Mouse (Mus musculus) thymus, adult 18-20 months (tissue): ENCODE results near the gene Gga1.
"Not testable (repeated sequence)": the region's sequence is repeated elsewhere in the genome, so short reads cannot be mapped to it uniquely, and the experiment has no call there.

ENCODE experiments used
- DNase-seq, 2 experiments: peaks; one replicate each; pipeline ENCODE4 v3.0.0; 2022; ENCODE audit warnings: mixed read lengths in 2 of 2

Gga1 gene

DNA sequence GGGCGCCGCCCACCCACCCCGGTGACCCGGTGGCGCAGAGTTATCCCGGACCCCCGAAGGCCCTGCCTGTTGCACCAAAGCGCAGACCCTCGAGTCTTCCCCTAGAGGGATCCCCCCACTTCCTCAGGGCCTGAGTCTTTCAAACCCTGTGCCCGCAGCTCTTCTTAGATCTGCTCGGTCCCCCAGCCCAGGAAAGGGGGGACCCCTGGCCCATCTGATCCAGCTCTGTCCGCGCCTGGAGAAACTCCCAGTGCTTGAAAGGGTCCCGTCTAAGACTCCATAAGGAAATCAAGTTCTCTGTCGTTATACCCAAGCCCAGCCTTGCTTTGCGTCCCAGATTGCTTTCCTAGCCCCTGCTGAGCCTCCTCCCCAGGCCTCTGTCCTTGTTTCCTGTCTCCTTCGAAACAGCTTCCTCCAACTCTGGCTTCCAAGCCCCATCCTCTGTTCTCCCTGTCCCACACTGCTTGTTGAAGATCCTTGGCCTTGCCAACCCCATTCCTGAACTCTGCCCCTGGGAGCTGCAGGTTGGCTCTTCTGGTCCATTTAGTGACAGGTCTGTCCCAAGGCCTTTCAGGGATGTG is 910 bp downstream of the Gga1 start:
- DNase-seq: no peak

DNA sequence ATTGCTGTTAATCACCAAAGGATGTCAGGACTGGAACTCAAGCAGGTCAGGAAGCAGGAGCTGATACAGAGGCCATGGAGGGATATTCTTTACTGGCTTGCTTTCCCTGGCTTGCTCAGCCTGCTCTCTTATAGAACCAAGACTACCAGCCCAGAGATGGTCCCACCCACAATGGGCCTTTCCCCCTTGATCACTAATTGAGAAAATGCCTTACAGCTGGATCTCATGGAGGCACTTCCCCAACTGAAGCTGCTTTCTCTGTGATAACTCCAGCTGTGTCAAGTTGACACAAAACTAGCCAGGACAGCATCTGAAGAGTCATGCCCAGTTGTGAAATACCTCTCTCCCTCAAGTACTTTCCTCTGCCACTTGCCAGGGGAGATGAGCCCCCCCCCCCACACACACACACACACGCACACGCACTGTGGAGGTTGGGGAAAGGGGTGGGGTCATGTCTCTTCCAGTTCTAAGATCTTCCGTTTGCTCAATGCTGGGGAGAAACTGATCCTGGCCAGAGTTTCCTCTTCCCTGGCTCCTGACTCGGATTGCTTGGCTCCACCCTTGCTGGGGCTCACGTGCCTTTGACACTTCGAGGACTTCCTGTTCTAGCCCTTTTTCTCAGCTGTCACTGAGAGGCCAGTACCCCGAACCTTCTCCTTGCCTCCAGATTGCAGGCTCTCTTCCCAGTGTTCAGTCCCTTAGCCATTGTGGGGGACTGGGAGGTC is 2.0 kb downstream of the Gga1 start:
- DNase-seq: not testable (repeated sequence)

DNA sequence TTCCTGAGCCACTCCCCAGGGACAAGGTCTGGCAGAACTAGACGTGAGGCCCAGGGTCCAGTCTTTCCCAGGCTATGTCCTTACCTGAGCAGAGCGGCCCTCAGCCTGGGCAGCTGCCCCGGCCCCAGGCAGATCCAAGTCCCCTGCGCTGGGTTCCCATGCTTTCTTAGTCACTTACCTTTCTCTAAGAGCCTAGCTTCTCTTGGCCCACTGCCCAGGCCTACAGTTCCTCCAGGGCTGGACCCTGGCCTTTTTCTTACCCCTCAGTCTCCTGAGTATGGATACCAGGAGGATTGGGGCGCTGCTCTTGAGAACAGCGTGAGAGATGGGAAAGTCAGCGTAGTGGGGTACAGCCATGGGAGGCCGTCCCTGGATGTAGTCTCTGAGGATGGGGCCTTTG is 3.4 kb downstream of the Gga1 start:
- no peak for DNase-seq

DNA sequence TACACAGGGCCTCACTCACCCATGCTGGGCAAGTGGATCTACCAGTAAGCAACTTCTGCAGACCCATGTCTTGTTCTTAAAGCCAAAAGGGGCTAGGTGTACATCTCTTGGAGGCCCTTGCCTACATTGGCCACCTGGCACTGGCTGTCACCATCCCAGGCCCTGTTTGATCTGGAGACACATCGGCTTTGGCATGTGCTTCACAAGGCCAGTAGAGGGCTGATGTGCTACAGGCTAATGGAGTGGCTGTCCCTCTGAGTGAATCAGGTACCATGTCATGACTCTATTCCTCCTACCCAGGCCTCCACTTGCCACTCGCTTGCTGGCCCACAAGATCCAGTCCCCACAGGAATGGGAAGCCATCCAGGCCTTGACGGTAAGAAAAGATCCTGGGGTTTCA is 4.8 kb downstream of the Gga1 start:
- no peak for DNase-seq

DNA sequence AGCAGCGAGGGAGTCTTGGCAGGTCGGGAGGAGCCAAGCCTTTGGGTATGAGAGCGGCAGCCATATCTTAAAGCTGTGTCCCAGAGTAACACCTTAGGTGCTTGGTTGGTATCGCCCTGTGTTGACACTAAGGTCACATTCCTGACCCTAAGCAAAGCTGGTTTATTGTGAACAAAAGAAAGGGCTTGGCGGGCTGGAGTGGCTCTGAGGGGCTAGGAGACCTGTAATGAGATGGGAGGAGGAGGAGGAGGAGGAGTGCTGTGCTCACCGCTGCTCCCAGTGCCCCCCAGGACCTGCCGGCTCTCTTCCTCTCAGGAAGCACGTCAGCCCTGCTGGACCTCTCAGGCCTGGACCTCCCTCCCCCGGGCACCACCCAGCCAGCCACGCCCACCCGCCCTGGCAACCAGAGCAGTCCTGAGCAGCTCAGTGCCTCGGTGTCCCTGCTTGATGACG is 12.4 kb downstream of the Gga1 start:
- DNase-seq: no peak

DNA sequence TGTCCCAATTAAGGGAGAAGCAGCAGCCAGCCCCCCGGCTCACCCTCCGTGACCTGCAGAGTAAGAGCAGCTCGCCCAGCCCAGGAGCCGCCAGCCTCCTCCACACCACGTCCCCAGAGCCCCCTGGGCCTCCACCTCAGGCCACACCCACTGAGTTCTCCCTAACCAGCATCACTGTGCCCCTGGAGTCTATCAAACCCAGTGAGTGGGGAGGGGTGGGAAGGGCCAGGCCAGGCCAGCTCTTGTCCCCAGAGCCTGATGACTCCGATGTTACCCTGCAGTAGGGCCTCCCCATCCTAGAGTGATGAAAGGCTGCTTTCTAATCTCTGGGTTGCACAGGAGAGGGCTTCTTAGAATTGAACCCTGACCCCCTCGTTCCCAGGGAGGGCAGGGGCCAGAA is 15.4 kb downstream of the Gga1 start:
- no peak for DNase-seq

DNA sequence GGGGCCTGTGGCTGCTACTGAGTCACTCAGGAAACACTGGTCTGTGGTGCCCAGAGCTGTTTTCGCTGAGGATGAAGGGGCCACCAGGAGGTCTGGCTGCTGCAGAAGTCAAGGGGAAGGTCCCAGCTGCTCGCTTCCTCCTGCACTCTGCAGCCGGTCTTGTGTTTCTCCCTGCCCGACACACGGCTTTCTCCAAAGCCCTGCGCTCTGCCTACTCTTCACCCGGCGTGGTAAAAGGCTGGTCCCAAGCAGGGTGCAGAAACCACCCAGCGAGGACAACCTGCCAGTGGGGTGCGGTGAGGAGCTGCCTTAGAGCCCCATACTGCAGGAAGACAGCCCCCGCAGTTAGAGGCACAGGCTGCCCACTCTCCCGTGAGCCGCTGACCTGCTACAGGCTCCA is 17.7 kb downstream of the Gga1 start:
- peak in 1 of 2 experiments; percentile 34 for DNase-seq

DNA sequence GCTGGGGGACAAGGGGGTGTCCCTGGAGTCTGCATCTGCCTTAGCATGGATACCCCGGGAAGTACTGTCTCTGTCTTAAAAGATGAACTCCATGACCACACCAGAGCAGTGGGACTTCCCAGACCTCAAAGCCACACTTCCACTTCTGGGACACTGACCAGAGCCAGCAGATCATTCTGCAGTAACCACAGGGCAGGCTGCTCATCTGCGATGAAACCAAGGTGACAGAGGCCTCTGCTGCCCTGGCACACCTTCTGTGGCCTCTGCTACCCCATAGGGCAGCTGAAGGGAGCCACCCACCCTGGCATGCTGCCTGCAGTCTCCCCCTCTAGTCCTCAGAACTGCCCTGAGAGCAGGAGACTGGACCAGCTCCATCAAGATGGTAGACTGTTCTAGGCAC is 18.8 kb downstream of the Gga1 start:
- DNase-seq: no peak

DNA sequence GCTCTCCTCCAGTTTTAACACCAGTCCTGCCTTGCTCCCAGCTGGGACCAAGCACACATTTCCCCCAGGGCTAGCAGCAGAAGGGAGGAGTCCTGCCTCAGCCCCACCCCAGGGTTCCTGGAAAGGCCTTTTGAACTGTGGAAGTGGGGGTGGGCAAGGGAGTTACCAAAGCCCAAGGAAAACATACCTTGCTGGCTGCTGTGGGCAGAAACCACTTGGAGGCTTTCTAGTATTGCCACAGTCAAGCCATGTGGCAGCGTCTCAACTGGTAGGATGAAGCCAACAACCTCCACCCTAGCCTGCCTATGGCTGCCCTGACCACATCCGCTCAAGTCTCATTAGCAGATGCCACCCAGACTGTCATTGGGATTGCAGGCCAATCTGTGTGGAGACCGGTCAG is 19.2 kb downstream of the Gga1 start:
- DNase-seq: peak in 1 of 2 experiments; percentile 50

DNA sequence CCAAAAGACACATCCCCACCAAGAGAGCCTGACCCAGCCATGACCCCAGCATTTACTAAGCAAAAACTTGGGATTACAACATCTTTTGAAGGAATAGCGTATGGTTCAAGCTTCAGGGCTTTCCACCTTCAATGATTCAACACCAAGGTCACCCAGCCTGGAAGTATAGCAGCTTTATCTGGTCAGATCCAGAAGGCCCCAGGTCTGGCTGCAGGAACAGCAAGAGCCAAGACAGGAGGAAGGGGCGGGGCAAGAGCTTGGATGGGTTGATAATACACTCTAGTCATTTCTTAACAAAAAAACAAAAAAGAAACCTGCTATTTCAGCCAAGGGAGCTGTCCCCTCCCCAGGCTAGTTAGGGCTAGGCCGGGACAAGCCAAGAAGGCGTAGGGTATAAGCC is 20.5 kb downstream of the Gga1 start:
- no peak for DNase-seq

DNA sequence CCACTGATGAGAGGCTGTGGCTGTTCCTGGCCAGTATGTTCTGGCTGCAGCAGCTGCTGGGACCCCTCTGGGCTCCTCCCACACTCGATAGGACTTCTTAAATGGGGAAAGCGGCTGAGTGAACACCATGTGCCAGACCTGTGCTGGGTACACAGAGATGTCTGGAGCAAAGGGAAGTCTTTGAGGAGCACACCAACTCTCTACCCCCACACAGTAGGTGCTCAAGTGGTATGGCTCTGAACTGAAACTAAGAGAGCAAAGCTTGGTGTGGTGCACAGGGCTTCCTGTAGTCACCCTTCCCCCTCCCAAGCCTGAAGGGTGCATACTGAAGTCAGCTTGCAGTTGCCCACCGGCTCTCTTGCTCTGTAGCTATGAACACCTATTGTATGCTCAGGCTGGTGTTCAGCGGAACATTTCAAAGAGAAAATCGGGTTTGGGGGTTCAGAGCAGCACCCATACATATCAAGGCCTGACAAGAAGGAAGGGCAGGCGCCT is 21.6 kb downstream of the Gga1 start:
- peak in 1 of 2 experiments; percentile 68 for DNase-seq

DNA sequence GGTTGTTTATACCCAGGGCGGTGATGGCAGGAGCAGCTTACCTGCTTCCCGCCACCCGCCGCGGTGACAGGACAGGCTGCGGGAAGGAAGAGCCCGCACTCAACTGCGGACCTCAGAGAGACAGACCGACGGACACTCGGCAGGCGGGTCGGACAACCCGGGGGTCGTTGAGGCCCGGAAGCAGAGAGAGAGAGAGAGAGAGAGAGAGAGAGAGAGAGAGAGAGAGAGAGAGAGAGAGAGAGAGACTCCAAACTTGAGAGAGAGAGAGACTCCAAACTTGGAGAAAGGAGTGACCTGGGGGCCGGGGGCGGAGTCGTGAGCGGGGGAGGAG is 22.4 kb downstream of the Gga1 start, which contains the start of gene Gm49510:
Gm49510 (plus strand) TSS at position 259 of the 331 bp plus-strand sequence.
- no peak for DNase-seq

DNA sequence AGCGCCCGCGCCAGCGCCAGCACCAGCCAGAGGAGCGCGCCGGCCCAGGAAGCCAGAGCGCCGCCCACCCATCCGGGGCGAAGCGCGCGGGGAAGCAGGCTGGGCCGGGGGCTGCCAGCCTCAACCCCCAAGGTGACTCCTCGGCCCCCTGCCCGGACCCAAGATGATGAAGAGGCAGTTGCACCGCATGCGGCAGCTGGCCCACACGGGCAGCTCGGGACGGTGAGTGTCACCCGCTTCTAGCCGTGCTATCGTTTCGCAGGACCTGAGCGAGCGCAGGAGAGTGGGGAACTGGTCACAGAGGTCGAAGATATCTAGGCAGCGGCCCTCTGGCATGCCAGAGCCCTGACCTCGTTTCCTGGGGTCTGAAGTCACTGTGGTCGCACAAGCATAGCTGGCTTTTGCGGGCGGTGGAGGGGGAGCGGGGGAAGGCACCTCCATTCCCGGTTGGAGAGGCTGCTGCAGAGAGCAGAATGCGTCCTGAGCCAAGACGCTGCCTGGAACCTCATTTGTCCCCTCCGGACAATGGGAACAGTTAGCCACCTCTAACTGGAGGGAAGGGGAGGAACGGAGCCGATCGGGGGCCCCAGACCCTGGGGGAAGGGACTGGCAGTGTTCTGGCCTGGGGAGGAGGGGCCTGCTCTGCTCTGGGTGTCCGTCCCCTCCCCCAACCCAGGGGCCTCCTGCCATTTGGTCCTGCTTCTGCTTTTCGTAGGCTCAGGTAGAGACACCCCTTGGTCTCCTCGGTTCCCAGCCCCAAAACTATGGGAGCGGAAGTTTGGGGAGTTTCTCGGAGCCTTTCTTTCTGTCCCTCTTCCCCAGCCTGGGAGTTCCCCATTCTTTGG is 23.0 kb downstream of the Gga1 start, which contains the start of gene Sh3bp1:
Sh3bp1 (plus strand) TSS at position 29 of the 845 bp plus-strand sequence.
- DNase-seq: peak; percentile 69 to 72

DNA sequence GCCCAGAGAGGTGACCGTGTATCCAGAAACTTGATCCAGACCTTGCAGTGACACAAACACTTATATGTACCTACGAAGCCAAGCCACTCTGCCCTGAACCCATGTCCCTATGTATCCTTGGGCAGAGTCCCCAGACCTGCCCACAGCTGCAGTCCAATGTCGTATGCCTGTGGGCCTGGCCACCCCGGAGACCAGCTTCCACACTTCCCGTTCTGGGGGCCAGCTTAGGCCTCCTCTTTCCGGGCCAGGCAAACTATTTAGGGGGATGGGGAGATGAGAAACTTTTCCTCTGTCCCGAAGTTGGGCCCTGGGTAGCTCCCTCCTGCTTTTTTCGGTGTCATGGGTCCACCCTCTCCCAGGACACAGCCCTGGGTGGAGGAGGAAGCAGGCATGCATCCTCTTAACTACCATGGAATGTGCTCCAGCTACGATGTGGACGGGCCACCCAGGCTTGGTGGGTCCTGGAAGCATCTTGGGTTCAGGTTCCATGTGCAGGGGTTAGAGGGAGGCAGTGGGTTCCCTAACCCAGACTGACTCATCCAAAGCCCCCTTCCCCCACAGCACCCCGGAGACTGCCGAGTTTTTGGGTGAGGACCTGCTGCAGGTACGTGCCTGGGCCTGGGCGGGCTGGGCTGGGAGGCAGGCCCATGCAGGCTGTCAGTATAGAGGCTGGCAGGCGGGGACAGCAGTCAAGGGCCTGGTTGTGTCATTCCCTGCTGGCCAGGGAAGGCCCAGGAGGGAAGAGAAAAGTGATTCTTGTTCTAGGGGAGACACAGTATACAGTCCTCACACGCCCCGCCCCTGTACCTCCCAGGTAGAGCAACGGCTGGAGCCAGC is 23.8 kb downstream of the Gga1 start:
- DNase-seq: no peak

DNA sequence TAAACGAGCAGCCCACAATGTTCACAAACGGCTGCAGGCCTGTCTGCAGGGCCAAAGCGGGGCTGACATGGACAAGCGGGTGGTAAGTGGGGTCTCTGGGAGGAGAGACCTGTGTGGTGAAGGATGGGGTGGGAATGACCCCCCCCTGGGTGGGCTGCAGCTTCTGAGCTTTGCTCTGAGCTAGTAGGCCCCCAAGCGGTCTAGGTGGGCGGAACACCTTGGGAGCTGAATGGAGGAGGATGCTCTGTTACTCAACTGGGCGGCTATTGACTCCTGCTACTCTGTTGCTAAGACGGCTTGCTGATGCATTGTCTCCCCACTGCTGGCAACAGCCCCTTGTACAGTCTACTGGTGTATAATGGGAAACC is 24.4 kb downstream of the Gga1 start:
- no peak for DNase-seq

DNA sequence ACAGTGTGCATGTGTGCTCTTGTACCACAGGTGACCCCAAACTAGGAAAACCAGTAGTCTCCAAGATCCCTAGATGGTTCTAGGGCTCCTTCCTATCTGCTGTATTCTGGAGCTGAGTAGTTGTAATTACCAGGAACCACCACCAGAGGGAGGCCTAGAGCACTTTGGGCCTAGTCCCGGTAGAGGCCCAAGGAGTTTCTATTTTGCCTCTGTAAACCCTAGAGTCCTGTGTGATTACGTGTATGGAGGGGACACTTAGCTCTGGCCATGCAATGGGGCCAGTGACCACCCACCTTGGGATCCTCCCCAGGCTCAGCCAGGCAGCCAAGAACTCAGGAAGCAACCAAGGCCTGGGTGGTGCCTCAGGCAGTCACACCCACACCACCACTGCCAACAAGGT is 26.3 kb downstream of the Gga1 start:
- peak in 1 of 2 experiments; percentile 50 for DNase-seq

DNA sequence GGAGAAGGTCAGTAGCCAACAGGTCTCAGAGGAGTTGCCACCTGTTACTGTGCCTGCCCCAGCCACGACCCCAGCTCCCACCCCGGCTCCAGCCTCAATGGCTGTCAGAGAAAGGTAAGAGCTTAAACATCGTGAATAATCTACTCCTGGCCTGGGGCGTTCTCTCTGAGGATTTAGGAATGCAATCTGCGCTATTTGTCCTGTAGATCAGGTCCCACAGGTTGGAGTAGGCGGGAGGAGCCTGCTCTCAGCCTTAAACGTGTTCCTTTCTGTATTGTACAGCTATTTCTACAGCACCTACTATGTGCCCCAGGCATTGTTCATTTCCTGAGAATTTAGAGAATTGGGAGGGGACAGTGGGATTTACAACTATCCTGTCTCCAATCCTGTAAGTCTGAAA is 31.4 kb downstream of the Gga1 start:
- DNase-seq: no peak

DNA sequence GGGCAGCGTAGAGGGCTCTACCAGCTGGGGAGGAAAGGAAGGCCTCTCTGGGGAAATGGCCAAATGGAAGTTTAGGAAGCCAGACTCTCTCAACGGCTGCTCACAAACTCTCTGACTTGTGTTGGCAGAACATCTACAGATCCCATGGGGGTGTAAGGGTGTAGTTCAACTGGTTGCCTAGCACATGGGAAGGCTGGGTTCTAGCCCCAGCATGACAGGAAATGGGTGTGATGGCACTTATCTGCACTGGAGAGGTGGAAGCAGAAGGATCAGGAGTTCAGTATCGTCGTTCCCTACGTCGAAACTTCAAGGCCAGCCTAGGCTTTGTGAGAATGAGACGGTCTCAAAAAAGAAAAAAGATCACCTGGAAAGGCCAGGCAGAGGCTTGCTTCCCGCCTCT is 32.0 kb downstream of the Gga1 start:
- no peak for DNase-seq

DNA sequence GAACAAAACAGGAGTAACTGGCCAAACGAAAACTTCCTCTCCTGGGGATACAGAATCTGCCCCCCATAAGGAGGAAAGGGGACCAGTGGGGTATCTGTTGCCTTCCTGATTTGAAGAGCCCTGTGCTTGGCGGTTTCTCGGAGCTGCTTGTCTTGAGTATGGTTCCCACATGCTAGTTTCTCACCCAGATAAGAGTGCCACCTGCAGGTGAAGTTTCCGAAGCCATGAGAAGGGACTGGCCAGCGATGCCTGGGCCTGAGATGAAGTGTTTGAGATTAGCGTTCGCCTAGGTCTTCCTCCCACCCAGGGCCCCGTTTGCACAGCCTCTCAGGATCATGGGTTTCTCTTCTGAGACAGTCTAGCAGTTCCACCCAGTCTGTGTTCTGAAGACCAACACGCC is 35.0 kb downstream of the Gga1 start:
- DNase-seq: no peak

DNA sequence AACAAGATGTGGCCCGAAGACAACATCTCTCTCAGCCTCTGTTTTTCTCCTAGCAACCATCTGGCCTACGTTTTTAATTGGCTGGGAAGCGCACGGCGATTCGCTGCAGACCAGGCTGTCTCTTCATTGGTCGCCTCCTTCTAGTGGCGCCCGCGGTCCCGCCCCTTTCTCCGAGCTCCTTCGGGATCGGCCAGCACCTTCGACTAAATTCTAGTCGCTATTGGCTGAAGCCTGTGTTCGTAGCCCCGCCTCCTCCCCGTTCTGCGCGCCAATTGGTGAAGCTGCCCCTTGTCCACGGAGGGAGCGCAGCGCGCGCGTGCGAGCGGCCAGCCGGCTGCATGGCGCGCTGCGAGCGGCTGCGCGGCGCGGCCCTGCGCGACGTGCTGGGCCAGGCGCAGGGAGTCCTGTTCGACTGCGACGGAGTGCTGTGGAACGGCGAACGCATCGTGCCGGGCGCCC is 36.7 kb downstream of the Gga1 start, which contains the start of gene Pdxp:
Pdxp (plus strand) TSS at position 288 of the 459 bp plus-strand sequence.
- peak; percentile 96 for DNase-seq

DNA sequence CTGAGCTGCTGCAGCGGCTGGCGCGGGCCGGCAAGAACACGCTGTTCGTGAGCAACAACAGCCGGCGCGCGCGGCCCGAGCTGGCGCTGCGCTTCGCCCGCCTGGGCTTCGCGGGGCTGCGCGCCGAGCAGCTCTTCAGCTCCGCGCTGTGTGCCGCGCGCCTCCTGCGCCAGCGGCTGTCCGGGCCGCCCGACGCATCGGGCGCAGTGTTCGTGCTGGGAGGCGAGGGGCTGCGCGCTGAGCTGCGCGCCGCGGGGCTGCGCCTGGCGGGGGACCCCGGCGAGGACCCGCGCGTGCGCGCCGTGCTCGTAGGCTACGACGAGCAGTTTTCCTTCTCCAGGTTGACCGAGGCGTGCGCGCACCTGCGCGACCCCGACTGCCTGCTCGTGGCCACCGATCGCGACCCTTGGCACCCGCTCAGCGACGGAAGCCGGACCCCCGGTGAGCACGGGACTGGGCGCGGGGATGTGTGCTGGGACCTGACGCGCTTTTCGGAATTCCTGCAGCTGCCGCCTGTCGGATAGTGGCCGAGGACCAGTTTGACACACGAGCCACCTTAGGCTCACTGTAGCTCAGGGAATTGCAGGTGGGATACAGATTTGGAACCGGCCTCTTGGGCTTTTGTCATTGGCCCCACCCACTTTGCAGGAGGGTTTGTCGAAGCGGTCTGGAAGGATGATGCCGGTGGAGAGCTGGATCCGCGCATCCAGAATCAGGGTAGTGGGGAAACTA is 37.3 kb downstream of the Gga1 start:
- peak in 1 of 2 experiments; percentile 55 for DNase-seq
